Mouse (Mus musculus) hematopoietic stem cell, adult 5-6 weeks (primary cell): Measurements from ENCODE around the gene Agbl4. TPM values are rescaled to one million over a fixed set of nuclear protein-coding genes. Genes with fewer than 3 reads are reported as not detected.

Experiments
- ATAC-seq, 2 experiments: fragments of 125-278 bp in 1 of 2; replicated peaks in 1 of 2; 2 replicates each; pipeline ENCODE4 v1.8.0; 2016 to 2017; ENCODE audit warnings: inconsistent platforms in 2 of 2, mild to moderate bottlenecking in 2 of 2, moderate number of reproducible peaks in 2 of 2, low read depth in 1 of 2, moderate TSS enrichment in 1 of 2; ENCODE audit not compliant: low FRiP score in 2 of 2, poor library complexity in 2 of 2, severe bottlenecking in 2 of 2, insufficient read depth in 1 of 2, low TSS enrichment in 1 of 2
- total RNA-seq: library from RNA; stranded (forward); fragments of 172-1452, 232-1000 nt; gene quantifications from 2 replicates; pipeline ENCODE4 v1.2.3, GENCODE M21; 2017

Gene Agbl4
- total RNA-seq, 1 experiment from 2014 or later = not detected

- no peak for ATAC-seq
Observed at GRCm38 (mm10) chr4:111530537-111530936, 1133.1 kb downstream of the Agbl4 start.

GRCm38 (mm10) chr4:111544684-111545083, 1147.2 kb downstream of the Agbl4 start:
- no peak for ATAC-seq

DNA sequence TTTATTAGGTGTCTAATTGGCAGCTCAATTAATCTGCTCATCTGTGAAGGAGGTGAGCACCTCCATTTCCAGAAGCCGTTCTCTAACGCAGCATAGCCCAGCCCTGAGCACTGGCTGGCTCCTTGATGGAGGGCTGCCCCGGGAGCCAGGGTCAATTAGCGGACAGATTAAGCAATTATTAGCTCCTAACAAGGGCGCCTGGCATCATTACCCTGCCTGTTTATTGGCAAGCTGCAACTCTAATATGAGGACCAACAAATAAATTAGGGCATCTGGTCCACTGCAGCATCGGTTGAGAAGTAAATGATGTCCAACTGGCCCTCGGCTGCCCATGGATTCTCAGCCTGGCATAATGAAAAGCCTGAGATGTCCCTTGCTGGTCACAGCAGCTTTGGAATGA, 1148.5 kb downstream of the Agbl4 start:
- no peak for ATAC-seq

DNA sequence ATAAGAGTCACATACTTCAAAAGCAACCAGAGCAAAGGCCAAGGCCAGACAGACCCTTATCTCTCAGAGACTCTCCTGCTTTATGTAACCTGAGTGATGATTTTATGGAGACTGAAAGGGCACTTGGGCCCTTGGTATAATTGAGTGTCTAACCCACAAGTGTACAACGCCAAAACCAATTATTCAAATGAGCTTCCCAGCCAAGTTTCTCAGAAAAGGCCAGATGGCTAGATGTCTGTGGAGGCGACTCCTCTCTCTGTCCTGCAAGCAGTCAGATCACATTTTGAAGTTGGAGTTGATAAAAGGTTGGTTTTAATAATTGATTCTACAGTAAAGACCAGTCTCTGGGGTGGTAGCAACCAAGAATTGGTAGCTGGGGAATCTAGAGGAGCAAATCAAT, 1158.0 kb downstream of the Agbl4 start:
- ATAC-seq = no peak

GRCm38 (mm10) chr4:111577087-111577773, 1179.8 kb downstream of the Agbl4 start:
- ATAC-seq = no peak

DNA sequence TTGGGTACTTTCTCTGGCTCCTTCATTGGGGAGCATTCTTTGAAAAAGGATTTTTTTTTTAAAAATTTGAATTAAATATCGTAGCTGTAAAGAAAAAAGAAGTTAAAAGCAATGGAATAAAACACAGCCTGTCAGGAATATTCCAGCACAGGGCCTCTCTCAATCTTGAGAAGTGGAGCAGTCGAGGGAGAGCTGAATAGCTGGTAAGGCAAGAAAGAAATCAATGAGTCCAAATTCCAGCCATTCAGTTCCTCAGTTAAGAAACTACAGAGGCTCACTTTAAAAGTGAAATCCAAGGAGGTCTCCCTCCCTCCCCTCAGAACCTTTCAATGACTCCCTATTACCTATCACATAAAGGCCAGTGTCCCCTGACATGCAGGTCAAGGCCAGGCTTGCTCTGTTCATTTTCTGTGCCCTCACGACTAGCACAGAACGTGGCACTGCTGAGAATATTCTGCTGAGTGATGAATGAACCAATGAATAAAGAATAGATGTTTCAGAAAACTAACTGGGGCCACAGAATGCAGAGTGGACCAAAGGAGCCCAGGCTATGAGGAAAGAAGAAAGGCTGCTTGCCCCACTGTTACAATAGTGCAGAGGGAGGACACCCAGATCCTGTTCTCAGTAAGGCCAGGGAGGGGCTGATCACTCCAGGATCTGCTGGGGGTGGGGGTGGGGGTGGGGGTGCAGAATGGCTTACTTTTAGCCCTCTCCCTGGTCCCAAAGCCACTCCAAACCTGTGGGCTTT, 1181.8 kb downstream of the Agbl4 start:
- no peak for ATAC-seq

DNA sequence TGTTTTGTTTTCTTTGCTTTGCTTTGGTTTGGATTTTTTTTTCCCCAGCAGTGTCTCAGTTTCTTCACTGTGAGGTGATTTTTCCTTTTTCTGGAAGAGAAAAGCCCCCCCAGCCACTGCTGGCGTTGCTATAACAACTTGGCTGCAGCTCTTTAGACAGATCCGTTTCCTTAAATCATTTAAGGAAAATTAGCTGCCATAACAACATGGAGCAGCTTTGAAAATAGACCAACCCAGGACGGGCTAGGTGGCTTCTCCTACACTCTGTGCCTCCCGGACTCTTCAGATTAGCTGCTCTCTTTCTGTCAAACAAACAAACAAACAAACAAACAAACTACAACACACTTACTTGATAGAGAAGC, 1182.4 kb downstream of the Agbl4 start:
- no peak for ATAC-seq

DNA sequence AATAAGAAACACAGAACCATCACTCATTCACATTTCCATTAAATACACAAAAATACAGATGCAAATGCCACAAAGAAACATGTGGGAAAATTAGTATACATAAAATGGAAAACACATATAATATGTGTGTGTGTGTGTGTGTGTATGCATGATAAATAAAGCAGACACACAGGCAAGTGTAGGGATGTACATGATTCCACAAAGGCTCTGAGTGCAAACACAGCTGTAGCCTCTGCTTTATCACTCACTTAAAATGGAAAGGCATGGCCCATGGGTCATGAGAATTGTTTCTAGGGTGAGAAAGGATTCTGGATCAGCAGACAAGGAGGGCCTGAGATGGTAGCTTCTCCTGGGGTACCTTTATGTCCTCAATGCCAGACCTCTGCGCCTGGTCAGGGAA, 1182.8 kb downstream of the Agbl4 start:
- no peak for ATAC-seq

GRCm38 (mm10) chr4:111583562-111584237, 1186.2 kb downstream of the Agbl4 start:
- no peak for ATAC-seq

GRCm38 (mm10) chr4:111584286-111584685, 1186.8 kb downstream of the Agbl4 start:
- no peak for ATAC-seq

- ATAC-seq = no peak
Observed at GRCm38 (mm10) chr4:111588211-111588610, 1190.8 kb downstream of the Agbl4 start.

DNA sequence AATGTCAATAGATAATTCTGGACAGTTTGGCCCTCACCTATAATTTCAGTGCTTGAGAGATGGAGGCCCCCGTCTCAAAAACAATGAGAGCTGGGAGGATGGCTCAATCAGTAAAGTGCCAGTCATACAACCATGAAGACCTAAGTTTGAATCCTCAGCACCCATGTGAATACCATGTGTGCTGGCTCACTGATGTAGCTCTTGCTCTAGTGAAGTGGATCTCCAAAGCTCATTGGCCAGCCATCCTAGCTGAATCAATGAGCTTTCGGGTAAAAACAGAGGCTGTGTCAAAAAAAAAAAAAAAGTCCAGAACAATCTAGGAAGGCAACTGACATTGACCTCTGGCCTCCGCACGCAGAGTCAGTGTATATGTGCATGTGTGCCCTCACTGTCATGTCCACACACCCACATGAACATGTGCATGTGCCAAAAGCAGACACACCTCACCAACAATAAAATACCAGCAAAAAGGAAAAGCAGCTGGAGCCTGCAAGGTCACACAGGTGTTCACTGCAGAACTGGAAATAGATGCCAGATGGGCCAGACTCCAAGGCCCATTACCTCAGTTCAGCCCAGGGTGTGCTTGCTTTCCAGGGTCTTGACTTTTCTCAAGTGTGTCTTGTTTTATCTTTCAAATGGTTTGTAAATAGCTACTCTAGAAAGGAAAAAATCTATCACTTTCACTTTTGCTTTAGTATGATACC, 1192.2 kb downstream of the Agbl4 start:
- no peak for ATAC-seq

DNA sequence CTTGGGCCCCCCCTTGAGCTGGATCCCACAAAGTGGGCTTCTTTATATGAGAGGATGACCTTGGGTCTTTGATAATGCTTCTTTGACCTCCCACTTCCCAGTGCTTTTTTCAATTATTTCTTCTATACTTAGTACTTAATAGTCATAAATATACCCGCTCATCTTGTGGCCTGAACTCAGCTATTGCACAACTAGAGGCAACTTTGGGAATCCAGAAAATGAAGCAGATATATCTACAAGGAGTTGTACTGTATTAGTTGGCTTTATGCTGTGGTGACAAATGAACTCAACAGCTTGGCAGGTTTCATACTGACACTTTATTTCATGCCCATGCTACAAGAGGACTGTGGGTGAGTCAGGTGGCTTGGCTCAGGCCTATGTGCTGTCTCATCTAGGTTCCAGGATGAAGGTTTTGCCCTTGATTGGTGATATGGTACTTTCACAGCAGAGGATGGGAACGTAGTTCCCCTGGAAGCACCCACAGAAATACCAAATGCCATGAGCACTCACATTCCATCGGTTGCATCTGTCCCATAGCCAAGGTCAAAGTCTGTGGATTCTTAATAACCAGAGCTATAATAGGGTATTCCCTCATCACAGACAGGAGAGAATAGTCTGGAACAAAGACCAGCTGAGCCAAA, 1197.3 kb downstream of the Agbl4 start:
- ATAC-seq = no peak

GRCm38 (mm10) chr4:111597249-111597661, 1199.8 kb downstream of the Agbl4 start:
- ATAC-seq = no peak

DNA sequence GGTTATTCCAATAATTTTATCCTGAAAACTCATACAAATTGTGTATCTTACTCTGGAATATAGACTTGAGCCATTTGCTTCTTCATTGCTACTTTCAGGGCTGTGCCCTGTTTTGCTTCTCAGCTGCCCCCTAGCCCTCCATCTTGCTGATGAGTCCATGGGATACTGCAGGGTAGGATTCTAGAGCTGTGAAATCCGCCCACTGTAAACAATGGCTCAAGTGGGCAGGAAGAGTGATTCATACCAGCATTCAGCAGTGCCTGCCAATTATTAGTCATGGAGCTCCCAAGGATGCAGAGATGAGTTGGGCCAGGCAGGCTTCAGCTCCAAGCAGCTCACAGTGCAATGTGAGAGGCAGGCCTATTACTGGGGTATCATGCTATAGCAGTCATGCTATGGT, 1200.5 kb downstream of the Agbl4 start:
- no peak for ATAC-seq

- no peak for ATAC-seq
Observed at GRCm38 (mm10) chr4:111603194-111603593, 1205.7 kb downstream of the Agbl4 start.

- ATAC-seq = no peak
Observed at GRCm38 (mm10) chr4:111607826-111608500, 1210.5 kb downstream of the Agbl4 start.
